Mouse (Mus musculus): ENCODE measurements around the gene 5430427O19Rik. TPM values are rescaled to one million over a fixed set of nuclear protein-coding genes. Genes with fewer than 3 reads are reported as not detected.

Gene 5430427O19Rik
- polyA plus RNA-seq, 1 experiment, result not detected

- H3K4me3 ChIP-seq (ENCODE audit: control insufficient read depth, low read depth, low read length), result no peak overlapping the region
- H3K27me3 ChIP-seq (ENCODE audit: control insufficient read depth, insufficient read depth, low read length), result no peaks in the 10 kb centered on the region
These were observed 1.4 kb downstream of the 5430427O19Rik start for GRCm38 (mm10) chrX:85871371-85872056.

GRCm38 (mm10) chrX:85874367-85874766 is 4.2 kb downstream of the 5430427O19Rik start:
- no peak overlapping the region for H3K4me3 ChIP-seq (ENCODE audit: control insufficient read depth, low read depth, low read length)
- no peak overlapping the region for H3K27ac ChIP-seq (ENCODE audit: control insufficient read depth, insufficient read depth, low read depth, low read length)
- H3K36me3 ChIP-seq (ENCODE audit: control insufficient read depth, insufficient read depth, low read length), result no peaks in the 10 kb centered on the region
- H3K4me1 ChIP-seq (ENCODE audit: control insufficient read depth, insufficient read depth, low read length), result no peaks in the 10 kb centered on the region
- TF ChIP-seq POLR2A (IDR thresholded peaks at IDR 0.05; ENCODE audit: control insufficient read depth, low read depth, low read length), result no peak
- TF ChIP-seq CTCF (IDR thresholded peaks at IDR 0.05; ENCODE audit: control insufficient read depth, insufficient read depth, insufficient replicate concordance, low read depth, low read length), result no peak
- H3K27me3 ChIP-seq (ENCODE audit: control insufficient read depth, insufficient read depth, low read length), result no peaks in the 10 kb centered on the region

More at GRCm38 (mm10) chrX:85871371-85872056, 1.4 kb downstream of the 5430427O19Rik start:
- Histone ChIP-seq H3K4me1 (ENCODE audit: control insufficient read depth, insufficient read depth, low read length) (no peaks in the 10 kb centered on the region), H3K27ac (ENCODE audit: control insufficient read depth, insufficient read depth, low read depth, low read length) (no peak overlapping the region), H3K36me3 (ENCODE audit: control insufficient read depth, insufficient read depth, low read length) (no peaks in the 10 kb centered on the region)
- TF ChIP-seq CTCF (IDR thresholded peaks at IDR 0.05; ENCODE audit: control insufficient read depth, insufficient read depth, insufficient replicate concordance, low read depth, low read length), result no peak
- no peak for TF ChIP-seq POLR2A (IDR thresholded peaks at IDR 0.05; ENCODE audit: control insufficient read depth, low read depth, low read length)

GRCm38 (mm10) chrX:85875951-85876350 is 5.8 kb downstream of the 5430427O19Rik start:
- Histone ChIP-seq H3K36me3 (ENCODE audit: control insufficient read depth, insufficient read depth, low read length) (no peaks in the 10 kb centered on the region), H3K27me3 (ENCODE audit: control insufficient read depth, insufficient read depth, low read length) (no peaks in the 10 kb centered on the region), H3K4me1 (ENCODE audit: control insufficient read depth, insufficient read depth, low read length) (no peaks in the 10 kb centered on the region), H3K27ac (ENCODE audit: control insufficient read depth, insufficient read depth, low read depth, low read length) (no peak overlapping the region), H3K4me3 (ENCODE audit: control insufficient read depth, low read depth, low read length) (no peak overlapping the region)
- TF ChIP-seq CTCF (IDR thresholded peaks at IDR 0.05; ENCODE audit: control insufficient read depth, insufficient read depth, insufficient replicate concordance, low read depth, low read length) (no peak), POLR2A (IDR thresholded peaks at IDR 0.05; ENCODE audit: control insufficient read depth, low read depth, low read length) (no peak)

DNA sequence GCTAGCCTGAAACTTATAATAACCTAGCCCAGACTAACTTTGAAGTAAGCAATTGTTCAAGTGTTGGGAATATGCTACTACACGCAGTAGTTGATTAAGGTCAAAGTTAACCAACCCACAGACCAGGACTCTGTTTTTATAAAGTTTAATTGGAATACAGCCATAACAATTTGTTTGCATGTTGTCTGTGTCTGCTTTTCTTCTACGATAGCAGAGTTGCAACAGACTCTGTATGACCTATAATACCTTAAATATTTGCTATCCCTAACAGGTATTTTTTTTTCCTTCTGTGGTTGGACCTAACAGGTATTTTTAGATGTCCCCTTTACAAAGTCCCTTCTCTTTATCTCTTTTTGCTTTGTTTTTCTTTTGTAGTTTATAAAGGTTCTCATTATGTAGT is 7.6 kb downstream of the 5430427O19Rik start:
- H3K27ac ChIP-seq (ENCODE audit: control insufficient read depth, insufficient read depth, low read depth, low read length), result no peak overlapping the region
- no peaks in the 10 kb centered on the region for H3K27me3 ChIP-seq (ENCODE audit: control insufficient read depth, insufficient read depth, low read length)
- no peak overlapping the region for H3K4me3 ChIP-seq (ENCODE audit: control insufficient read depth, low read depth, low read length)
- H3K36me3 ChIP-seq (ENCODE audit: control insufficient read depth, insufficient read depth, low read length), result no peaks in the 10 kb centered on the region
- no peaks in the 10 kb centered on the region for H3K4me1 ChIP-seq (ENCODE audit: control insufficient read depth, insufficient read depth, low read length)
- TF ChIP-seq CTCF (IDR thresholded peaks at IDR 0.05; ENCODE audit: control insufficient read depth, insufficient read depth, insufficient replicate concordance, low read depth, low read length), result no peak
- no peak for TF ChIP-seq POLR2A (IDR thresholded peaks at IDR 0.05; ENCODE audit: control insufficient read depth, low read depth, low read length)

GRCm38 (mm10) chrX:85878293-85878692 is 8.1 kb downstream of the 5430427O19Rik start:
- no peaks in the 10 kb centered on the region for H3K27me3 ChIP-seq (ENCODE audit: control insufficient read depth, insufficient read depth, low read length)
- H3K4me1 ChIP-seq (ENCODE audit: control insufficient read depth, insufficient read depth, low read length), result no peaks in the 10 kb centered on the region
- no peak overlapping the region for H3K27ac ChIP-seq (ENCODE audit: control insufficient read depth, insufficient read depth, low read depth, low read length)
- no peak overlapping the region for H3K4me3 ChIP-seq (ENCODE audit: control insufficient read depth, low read depth, low read length)
- TF ChIP-seq POLR2A (IDR thresholded peaks at IDR 0.05; ENCODE audit: control insufficient read depth, low read depth, low read length), result no peak
- TF ChIP-seq CTCF (IDR thresholded peaks at IDR 0.05; ENCODE audit: control insufficient read depth, insufficient read depth, insufficient replicate concordance, low read depth, low read length), result no peak
- H3K36me3 ChIP-seq (ENCODE audit: control insufficient read depth, insufficient read depth, low read length), result no peaks in the 10 kb centered on the region

DNA sequence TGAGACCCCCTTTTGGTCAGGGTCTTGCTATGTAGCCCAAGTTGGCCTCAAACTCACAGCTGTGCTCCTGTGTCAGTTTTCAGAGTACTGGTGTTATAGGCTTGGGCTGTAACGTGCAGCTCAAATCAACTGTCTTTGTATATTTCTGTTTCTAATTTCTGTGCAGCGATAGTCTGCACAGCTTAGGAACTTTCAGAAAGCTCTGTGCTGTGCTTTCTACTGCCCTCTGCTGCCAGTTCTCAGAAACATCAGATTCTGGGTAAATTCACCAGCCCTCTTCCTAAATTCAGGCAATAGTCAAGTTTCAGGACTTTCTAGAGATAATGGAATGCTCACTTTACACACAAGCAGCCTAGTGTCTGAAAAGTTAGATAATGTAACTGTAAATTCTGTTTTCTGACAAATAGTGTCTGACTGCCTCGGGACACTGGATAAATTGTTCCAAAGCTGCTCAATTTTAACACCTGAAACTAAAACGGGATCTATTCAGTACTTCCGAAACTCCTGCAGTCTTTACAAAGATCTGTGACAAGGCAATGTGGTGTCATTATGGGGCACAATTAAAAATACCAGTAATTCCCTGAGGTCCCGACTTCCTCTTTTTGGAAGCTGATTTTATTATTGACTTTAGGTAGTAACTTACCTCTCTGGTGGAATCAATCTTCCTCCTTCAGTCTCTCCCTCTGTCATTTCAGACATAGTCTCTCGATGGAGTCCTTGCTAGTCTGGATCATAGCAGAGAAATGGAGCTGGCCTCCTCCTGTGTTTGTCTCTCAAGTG is 9.2 kb downstream of the 5430427O19Rik start:
- Histone ChIP-seq H3K27me3 (ENCODE audit: control insufficient read depth, insufficient read depth, low read length) (no peaks in the 10 kb centered on the region), H3K27ac (ENCODE audit: control insufficient read depth, insufficient read depth, low read depth, low read length) (no peak overlapping the region), H3K4me1 (ENCODE audit: control insufficient read depth, insufficient read depth, low read length) (no peaks in the 10 kb centered on the region), H3K4me3 (ENCODE audit: control insufficient read depth, low read depth, low read length) (no peak overlapping the region), H3K36me3 (ENCODE audit: control insufficient read depth, insufficient read depth, low read length) (no peaks in the 10 kb centered on the region)
- no peak for TF ChIP-seq CTCF (IDR thresholded peaks at IDR 0.05; ENCODE audit: control insufficient read depth, insufficient read depth, insufficient replicate concordance, low read depth, low read length)

- Histone ChIP-seq H3K4me3 (ENCODE audit: control insufficient read depth, low read depth, low read length) (no peak overlapping the region), H3K27ac (ENCODE audit: control insufficient read depth, insufficient read depth, low read depth, low read length) (no peak overlapping the region), H3K4me1 (ENCODE audit: control insufficient read depth, insufficient read depth, low read length) (no peaks in the 10 kb centered on the region), H3K27me3 (ENCODE audit: control insufficient read depth, insufficient read depth, low read length) (no peaks in the 10 kb centered on the region), H3K36me3 (ENCODE audit: control insufficient read depth, insufficient read depth, low read length) (no peaks in the 10 kb centered on the region)
- TF ChIP-seq CTCF (IDR thresholded peaks at IDR 0.05; ENCODE audit: control insufficient read depth, insufficient read depth, insufficient replicate concordance, low read depth, low read length), result no peak
- TF ChIP-seq POLR2A (IDR thresholded peaks at IDR 0.05; ENCODE audit: control insufficient read depth, low read depth, low read length), result no peak
These were observed 16.5 kb downstream of the 5430427O19Rik start for GRCm38 (mm10) chrX:85886651-85887050.

All from testis, adult 2 months (tissue).